Mouse (Mus musculus) heart, postnatal 36 days (tissue): Measurements from ENCODE around the gene 4930435E12Rik. TPM values are rescaled to one million over a fixed set of nuclear protein-coding genes. Genes with fewer than 3 reads are reported as not detected.
A peak's percentile ranks its signal among the peaks of the same experiment; 100 is the strongest.
"Not testable (repeated sequence)": the region's sequence is repeated elsewhere in the genome, so short reads cannot be mapped to it uniquely, and the experiment has no call there.

ENCODE experiments used
- DNase-seq, 2 experiments: peaks; one replicate each; pipeline ENCODE4 v3.0.0; 2021 to 2022
- intact Hi-C: fragments of 180-260 bp; cut with DNase I; formaldehyde crosslinking; loops from one replicate; pipeline ENCODE4 v1.15.1; 2025
- total RNA-seq, 2 experiments: library from RNA; stranded (reverse); gene quantifications; 2 replicates each; pipeline ENCODE4 v1.2.3; 2021

4930435E12Rik gene
- not detected for total RNA-seq

GRCm38 (mm10) chr16:38828649-38829048 lies at the start of gene 4930435E12Rik:
Gene 4930435E12Rik (minus strand): TSS chr16:38828749.
- intact Hi-C loops, result no loop called here
- DNase-seq, result no peak

GRCm38 (mm10) chr16:38874481-38874880 lies 45.9 kb upstream of the 4930435E12Rik start:
- DNase-seq, result no peak
- intact Hi-C loops, result no loop called here

- intact Hi-C loops, result no loop called here
- no peak for DNase-seq
These were observed 44.7 kb upstream of the 4930435E12Rik start for GRCm38 (mm10) chr16:38873231-38873630.

GRCm38 (mm10) chr16:38864358-38864757 lies 35.8 kb upstream of the 4930435E12Rik start:
- intact Hi-C loops, result no loop called here
- no peak for DNase-seq

GRCm38 (mm10) chr16:38860548-38860947 lies 32.0 kb upstream of the 4930435E12Rik start:
- no peak for DNase-seq
- intact Hi-C loops, result no loop called here

GRCm38 (mm10) chr16:38858120-38858749 lies 29.7 kb upstream of the 4930435E12Rik start:
- intact Hi-C loops, result loop anchor here (1.0 kb wide), 1 partner anchor 195 kb away; no protein-coding TSS in a partner anchor
- DNase-seq, result no peak

GRCm38 (mm10) chr16:38812521-38812920 lies 16.0 kb downstream of the 4930435E12Rik start:
- peak; percentile 68 to 75 for DNase-seq
- intact Hi-C loops, result loop anchor here (1.0 to 10.0 kb wide), 5 partner anchors 50 to 276 kb away; no protein-coding TSS in a partner anchor

GRCm38 (mm10) chr16:38810196-38810595 lies 18.4 kb downstream of the 4930435E12Rik start:
- intact Hi-C loops, result loop anchor here (5.0 to 10.0 kb wide), 4 partner anchors 48 to 193 kb away; no protein-coding TSS in a partner anchor
- no peak for DNase-seq

GRCm38 (mm10) chr16:38807796-38808195 lies 20.8 kb downstream of the 4930435E12Rik start:
- intact Hi-C loops, result not testable (repeated sequence)

GRCm38 (mm10) chr16:38800091-38800490 lies 28.5 kb downstream of the 4930435E12Rik start, which contains the start of gene Upk1b:
Gene Upk1b (minus strand): TSS chr16:38800328.
- no peak for DNase-seq
- intact Hi-C loops, result no loop called here

More at GRCm38 (mm10) chr16:38807796-38808195, 20.8 kb downstream of the 4930435E12Rik start:
- not testable (repeated sequence) for DNase-seq

GRCm38 (mm10) chr16:38798957-38799450 lies 29.5 kb downstream of the 4930435E12Rik start:
- no peak for DNase-seq
- intact Hi-C loops, result no loop called here

- DNase-seq, result no peak
- intact Hi-C loops, result no loop called here
These were observed 35.4 kb downstream of the 4930435E12Rik start for GRCm38 (mm10) chr16:38793120-38793519.

- no peak for DNase-seq
- intact Hi-C loops, result no loop called here
These were observed 38.6 kb downstream of the 4930435E12Rik start for GRCm38 (mm10) chr16:38789966-38790365.

GRCm38 (mm10) chr16:38789016-38789415 lies 39.5 kb downstream of the 4930435E12Rik start:
- intact Hi-C loops, result no loop called here
- no peak for DNase-seq

- intact Hi-C loops, result no loop called here
- DNase-seq, result no peak
These were observed 43.2 kb downstream of the 4930435E12Rik start for GRCm38 (mm10) chr16:38785301-38785700.

- no peak for DNase-seq
- intact Hi-C loops, result no loop called here
These were observed 46.0 kb downstream of the 4930435E12Rik start for GRCm38 (mm10) chr16:38782524-38783067.

- DNase-seq, result no peak
- intact Hi-C loops, result no loop called here
These were observed 46.6 kb downstream of the 4930435E12Rik start for GRCm38 (mm10) chr16:38781946-38782345.

GRCm38 (mm10) chr16:38780960-38781572 lies 47.5 kb downstream of the 4930435E12Rik start:
- intact Hi-C loops, result no loop called here
- no peak for DNase-seq

- no peak for DNase-seq
- intact Hi-C loops, result no loop called here
These were observed 52.2 kb downstream of the 4930435E12Rik start for GRCm38 (mm10) chr16:38776342-38776741.

GRCm38 (mm10) chr16:38774964-38775746 lies 53.4 kb downstream of the 4930435E12Rik start:
- no peak for DNase-seq
- intact Hi-C loops, result no loop called here
